Mouse (Mus musculus): ENCODE data around the gene Cog1. TPM values are rescaled to one million over a fixed set of nuclear protein-coding genes. Genes with fewer than 3 reads are reported as not detected.

Gene Cog1
- polyA plus RNA-seq, 1 experiment: 84.0 TPM

GRCm38 (mm10) chr11:113633398-113633797 is 15.6 kb upstream of the Cog1 start:
- 93% methylated on average over 5 of the region's 5 CpGs for WGBS
- DNase-seq: no peak
- Histone ChIP-seq H3K4me3 (replicated peaks; ENCODE audit: insufficient read depth, low read depth, low read length) (no peak overlapping the region), H3K4me1 (ENCODE audit: control insufficient read depth, insufficient read depth, low read length) (no peaks in the 10 kb centered on the region), H3K27me3 (ENCODE audit: control insufficient read depth, insufficient read depth, low read length) (no peaks in the 10 kb centered on the region), H3K27ac (ENCODE audit: insufficient read depth, low read length) (no peak overlapping the region)
- TF ChIP-seq POLR2A (IDR thresholded peaks at IDR 0.05; ENCODE audit: borderline replicate concordance, insufficient read depth, low read length) (no peak), CTCF (IDR thresholded peaks at IDR 0.05; ENCODE audit: borderline replicate concordance, insufficient read depth, low read depth, low read length) (no peak)

- no peak for DNase-seq
- H3K27me3 ChIP-seq (ENCODE audit: control insufficient read depth, insufficient read depth, low read length): no peaks in the 10 kb centered on the region
- no peak for TF ChIP-seq POLR2A (IDR thresholded peaks at IDR 0.05; ENCODE audit: borderline replicate concordance, insufficient read depth, low read length)
- TF ChIP-seq CTCF (IDR thresholded peaks at IDR 0.05; ENCODE audit: borderline replicate concordance, insufficient read depth, low read depth, low read length): no peak
- no peaks in the 10 kb centered on the region for H3K4me1 ChIP-seq (ENCODE audit: control insufficient read depth, insufficient read depth, low read length)
- no peak overlapping the region for H3K27ac ChIP-seq (ENCODE audit: insufficient read depth, low read length)
- no peak overlapping the region for H3K4me3 ChIP-seq (replicated peaks; ENCODE audit: insufficient read depth, low read depth, low read length)
- WGBS: 27% methylated on average over 10 of the region's 10 CpGs
Observed at GRCm38 (mm10) chr11:113634699-113635121, 14.3 kb upstream of the Cog1 start.

- Histone ChIP-seq H3K4me3 (replicated peaks; ENCODE audit: insufficient read depth, low read depth, low read length) (no peak overlapping the region), H3K27me3 (ENCODE audit: control insufficient read depth, insufficient read depth, low read length) (no peaks in the 10 kb centered on the region), H3K27ac (ENCODE audit: insufficient read depth, low read length) (no peak overlapping the region), H3K4me1 (ENCODE audit: control insufficient read depth, insufficient read depth, low read length) (no peaks in the 10 kb centered on the region)
- DNase-seq: no peak
- WGBS: 95% methylated on average over 12 of the region's 12 CpGs
- no peak for TF ChIP-seq POLR2A (IDR thresholded peaks at IDR 0.05; ENCODE audit: borderline replicate concordance, insufficient read depth, low read length)
- no peak for TF ChIP-seq CTCF (IDR thresholded peaks at IDR 0.05; ENCODE audit: borderline replicate concordance, insufficient read depth, low read depth, low read length)
Observed at GRCm38 (mm10) chr11:113638680-113639079, 10.3 kb upstream of the Cog1 start.

- DNase-seq: no peak
- Histone ChIP-seq H3K4me3 (replicated peaks; ENCODE audit: insufficient read depth, low read depth, low read length) (no peak overlapping the region), H3K4me1 (ENCODE audit: control insufficient read depth, insufficient read depth, low read length) (peaks cover 7% of the 10 kb centered on the region; the same call in 1 of the 2 replicates), H3K27ac (ENCODE audit: insufficient read depth, low read length) (no peak overlapping the region), H3K27me3 (ENCODE audit: control insufficient read depth, insufficient read depth, low read length) (no peaks in the 10 kb centered on the region)
- TF ChIP-seq CTCF (IDR thresholded peaks at IDR 0.05; ENCODE audit: borderline replicate concordance, insufficient read depth, low read depth, low read length): no peak
- TF ChIP-seq POLR2A (IDR thresholded peaks at IDR 0.05; ENCODE audit: borderline replicate concordance, insufficient read depth, low read length): no peak
- 90% methylated on average over 3 of the region's 3 CpGs for WGBS
Observed at GRCm38 (mm10) chr11:113645181-113645580, 3.8 kb upstream of the Cog1 start.

- Histone ChIP-seq H3K4me3 (replicated peaks; ENCODE audit: insufficient read depth, low read depth, low read length) (no peak overlapping the region), H3K27me3 (ENCODE audit: control insufficient read depth, insufficient read depth, low read length) (no peaks in the 10 kb centered on the region), H3K27ac (ENCODE audit: insufficient read depth, low read length) (no peak overlapping the region), H3K4me1 (ENCODE audit: control insufficient read depth, insufficient read depth, low read length) (peaks cover 7% of the 10 kb centered on the region)
- TF ChIP-seq POLR2A (IDR thresholded peaks at IDR 0.05; ENCODE audit: borderline replicate concordance, insufficient read depth, low read length) (no peak), CTCF (IDR thresholded peaks at IDR 0.05; ENCODE audit: borderline replicate concordance, insufficient read depth, low read depth, low read length) (peak; percentile 92)
- 3% methylated on average over 15 of the region's 15 CpGs for WGBS
- peak; percentile 77 to 85 for DNase-seq
Observed at GRCm38 (mm10) chr11:113648152-113648551, 817 bp upstream of the Cog1 start.

GRCm38 (mm10) chr11:113649353-113650210 is 613 bp downstream of the Cog1 start, which contains the start of gene Slc39a11:
TSS of gene Slc39a11 (minus strand) at chr11:113650079.
- peak within 1 kb of the TSS; percentile 78 for H3K4me3 ChIP-seq (replicated peaks; ENCODE audit: insufficient read depth, low read depth, low read length)
- TF ChIP-seq CTCF (IDR thresholded peaks at IDR 0.05; ENCODE audit: borderline replicate concordance, insufficient read depth, low read depth, low read length) (no peak), POLR2A (IDR thresholded peaks at IDR 0.05; ENCODE audit: borderline replicate concordance, insufficient read depth, low read length) (peak; percentile 59)

GRCm38 (mm10) chr11:113651206-113651906 is 2.4 kb downstream of the Cog1 start:
- no peaks in the 10 kb centered on the region for H3K27me3 ChIP-seq (ENCODE audit: control insufficient read depth, insufficient read depth, low read length)
- no peak for TF ChIP-seq POLR2A (IDR thresholded peaks at IDR 0.05; ENCODE audit: borderline replicate concordance, insufficient read depth, low read length)
- peak overlapping the region; percentile 20; the same call in 1 of the 2 replicates for H3K27ac ChIP-seq (ENCODE audit: insufficient read depth, low read length)
- 34% methylated on average over 22 of the region's 22 CpGs for WGBS
- peaks cover 32% of the 10 kb centered on the region for H3K4me1 ChIP-seq (ENCODE audit: control insufficient read depth, insufficient read depth, low read length)
- peak overlapping the region; percentile 32 for H3K4me3 ChIP-seq (replicated peaks; ENCODE audit: insufficient read depth, low read depth, low read length)
- peak in 1 of 2 experiments; percentile 72 for DNase-seq

More at GRCm38 (mm10) chr11:113649353-113650210, 613 bp downstream of the Cog1 start, which contains the start of gene Slc39a11:
- Histone ChIP-seq H3K4me1 (ENCODE audit: control insufficient read depth, insufficient read depth, low read length) (peaks cover 15% of the 10 kb centered on the region), H3K27me3 (ENCODE audit: control insufficient read depth, insufficient read depth, low read length) (no peaks in the 10 kb centered on the region), H3K27ac (ENCODE audit: insufficient read depth, low read length) (peak within 1 kb of the TSS; percentile 74)
- peak; percentile 71 to 75 for DNase-seq
- WGBS: under 1% methylated on average over 91 of the region's 91 CpGs

All from cerebellum, adult 2 months (tissue).